Mouse (Mus musculus): ENCODE measurements around the gene Arhgap17.

Arhgap17 gene

GRCm38 (mm10) chr7:123369759-123370481 lies at the start of gene Arhgap17, which contains the start of gene Lcmt1:
Gene Arhgap17 (minus strand): TSS chr7:123369915.
Gene Lcmt1 (plus strand): TSS chr7:123369784.
- peak; percentile 93 to 97 for DNase-seq (ENCODE audit: low read depth in 2 of 2, low spot score in 2 of 2)

GRCm38 (mm10) chr7:123417661-123418060 lies 47.9 kb upstream of the Arhgap17 start:
- no peak for DNase-seq (ENCODE audit: low read depth in 2 of 2, low spot score in 2 of 2)

GRCm38 (mm10) chr7:123416803-123417202 lies 47.1 kb upstream of the Arhgap17 start:
- DNase-seq (ENCODE audit: low read depth in 2 of 2, low spot score in 2 of 2) = no peak

- no peak for DNase-seq (ENCODE audit: low read depth in 2 of 2, low spot score in 2 of 2)
Observed at GRCm38 (mm10) chr7:123412143-123412542, 42.4 kb upstream of the Arhgap17 start.

- DNase-seq (ENCODE audit: low read depth in 2 of 2, low spot score in 2 of 2) = no peak
Observed at GRCm38 (mm10) chr7:123411109-123411508, 41.4 kb upstream of the Arhgap17 start.

- no peak for DNase-seq (ENCODE audit: low read depth in 2 of 2, low spot score in 2 of 2)
Observed at GRCm38 (mm10) chr7:123410502-123410901, 40.8 kb upstream of the Arhgap17 start.

- DNase-seq (ENCODE audit: low read depth in 2 of 2, low spot score in 2 of 2) = no peak
Observed at GRCm38 (mm10) chr7:123406988-123407387, 37.3 kb upstream of the Arhgap17 start.

GRCm38 (mm10) chr7:123405619-123406018 lies 35.9 kb upstream of the Arhgap17 start:
- DNase-seq (ENCODE audit: low read depth in 2 of 2, low spot score in 2 of 2) = no peak

- DNase-seq (ENCODE audit: low read depth in 2 of 2, low spot score in 2 of 2) = no peak
Observed at GRCm38 (mm10) chr7:123404198-123404597, 34.5 kb upstream of the Arhgap17 start.

GRCm38 (mm10) chr7:123401121-123401520 lies 31.4 kb upstream of the Arhgap17 start:
- DNase-seq (ENCODE audit: low read depth in 2 of 2, low spot score in 2 of 2) = no peak

- DNase-seq (ENCODE audit: low read depth in 2 of 2, low spot score in 2 of 2) = no peak
Observed at GRCm38 (mm10) chr7:123399286-123399685, 29.6 kb upstream of the Arhgap17 start.

GRCm38 (mm10) chr7:123398828-123399227 lies 29.1 kb upstream of the Arhgap17 start:
- no peak for DNase-seq (ENCODE audit: low read depth in 2 of 2, low spot score in 2 of 2)

GRCm38 (mm10) chr7:123397931-123398330 lies 28.2 kb upstream of the Arhgap17 start:
- DNase-seq (ENCODE audit: low read depth in 2 of 2, low spot score in 2 of 2) = no peak

- no peak for DNase-seq (ENCODE audit: low read depth in 2 of 2, low spot score in 2 of 2)
Observed at GRCm38 (mm10) chr7:123397369-123397768, 27.7 kb upstream of the Arhgap17 start.

GRCm38 (mm10) chr7:123396900-123397299 lies 27.2 kb upstream of the Arhgap17 start:
- no peak for DNase-seq (ENCODE audit: low read depth in 2 of 2, low spot score in 2 of 2)

GRCm38 (mm10) chr7:123394271-123394670 lies 24.6 kb upstream of the Arhgap17 start:
- DNase-seq (ENCODE audit: low read depth in 2 of 2, low spot score in 2 of 2) = no peak

- DNase-seq (ENCODE audit: low read depth in 2 of 2, low spot score in 2 of 2) = no peak
Observed at GRCm38 (mm10) chr7:123389686-123390280, 20.1 kb upstream of the Arhgap17 start.

GRCm38 (mm10) chr7:123385693-123386407 lies 16.1 kb upstream of the Arhgap17 start:
- no peak for DNase-seq (ENCODE audit: low read depth in 2 of 2, low spot score in 2 of 2)

GRCm38 (mm10) chr7:123377443-123378400 lies 8.0 kb upstream of the Arhgap17 start:
- peak; percentile 91 to 92 for DNase-seq (ENCODE audit: low read depth in 2 of 2, low spot score in 2 of 2)

GRCm38 (mm10) chr7:123371501-123371900 lies 1.8 kb upstream of the Arhgap17 start:
- DNase-seq (ENCODE audit: low read depth in 2 of 2, low spot score in 2 of 2) = no peak

GRCm38 (mm10) chr7:123370700-123371099 lies 985 bp upstream of the Arhgap17 start:
- no peak for DNase-seq (ENCODE audit: low read depth in 2 of 2, low spot score in 2 of 2)

All from CD8-positive naive resting alpha-beta T cell, adult 2 months (primary cell).